Mouse (Mus musculus) stomach, embryonic 14.5 days (tissue): ENCODE data around the gene Kcnj12. TPM values are rescaled to one million over a fixed set of nuclear protein-coding genes. Genes with fewer than 3 reads are reported as not detected.

Experiments
- ATAC-seq: fragments of 200-750 bp; cut with Nextera tagmentation; 2 replicates; pipeline ENCODE4 v1.8.0; 2017; ENCODE audit warnings: low read depth, moderate TSS enrichment; ENCODE audit not compliant: insufficient number of reproducible peaks, insufficient read depth, low FRiP score
- H3K27ac ChIP-seq: fragments of 300-500 bp; sonication (generic); 2 replicates; pipeline ENCODE4 v1.5.1; 2014; ENCODE audit warnings: mild to moderate bottlenecking, low read length, moderate library complexity, mixed read lengths
- H3K27me3 ChIP-seq: fragments of 300-500 bp; sonication (generic); 2 replicates; pipeline ENCODE4 v1.6.1; 2014; ENCODE audit warnings: low read length, control low read depth, mixed read lengths; ENCODE audit not compliant: control insufficient read depth, insufficient read depth
- H3K36me3 ChIP-seq: fragments of 300-500 bp; sonication (generic); 2 replicates; pipeline ENCODE4 v1.6.1; 2014; ENCODE audit warnings: mild to moderate bottlenecking, control low read depth, low read length, moderate library complexity, mixed read lengths; ENCODE audit not compliant: control insufficient read depth, insufficient read depth
- H3K4me1 ChIP-seq: fragments of 300-500 bp; sonication (generic); 2 replicates; pipeline ENCODE4 v1.6.1; 2014; ENCODE audit warnings: low read length, control low read depth, mixed read lengths; ENCODE audit not compliant: control insufficient read depth, insufficient read depth
- H3K4me2 ChIP-seq: fragments of 300-500 bp; sonication (generic); replicated peaks from 2 replicates; pipeline ENCODE4 v1.6.1; 2014; ENCODE audit warnings: low read depth, low read length, control low read depth
- H3K4me3 ChIP-seq: fragments of 300-500 bp; sonication (generic); 2 replicates; pipeline ENCODE4 v1.5.1; 2014; ENCODE audit warnings: low read depth, low read length, control low read depth
- H3K9ac ChIP-seq: fragments of 300-500 bp; sonication (generic); replicated peaks from 2 replicates; pipeline ENCODE4 v1.6.1; 2014; ENCODE audit warnings: low read depth, mild to moderate bottlenecking, control low read depth, low read length, moderate library complexity, mixed read lengths
- H3K9me3 ChIP-seq: fragments of 300-500 bp; sonication (generic); 2 replicates; pipeline ENCODE4 v1.6.1; 2016; ENCODE audit warnings: low read depth, low read length, control low read depth; ENCODE audit not compliant: control insufficient read depth
- WGBS: fragments of 180-500 bp; shearing (Covaris S2); extraction: QIAGEN DNeasy Blood & Tissue Kit; methylation state at CpG from one replicate; pipeline ENCODE4 v1.1.7; 2014; 5-methylcytosine and 5-hydroxymethylcytosine counted together
- polyA plus RNA-seq: library from polyadenylated mRNA; unstranded; fragments of >200 nt; fragmentation: Nextera tagmentation; extraction: Ambion mirVana; gene quantifications from 2 replicates; pipeline ENCODE4 v1.2.1, GENCODE M21; 2014

The Kcnj12 gene
- polyA plus RNA-seq, 1 experiment from 2014 or later = 0.77 TPM

- Histone ChIP-seq H3K27me3 (no peaks in the 10 kb centered on the region), H3K27ac (no peak overlapping the region), H3K9me3 (no peaks in the 10 kb centered on the region), H3K4me1 (no peaks in the 10 kb centered on the region), H3K4me3 (no peak overlapping the region), H3K4me2 (no peak overlapping the region), H3K9ac (no peak overlapping the region), H3K36me3 (no peaks in the 10 kb centered on the region)
- WGBS = 62% methylated on average over 10 of the region's 10 CpGs
- no peak for ATAC-seq
Measured at GRCm38 (mm10) chr11:61059691-61060457, 37.5 kb downstream of the Kcnj12 start.

DNA sequence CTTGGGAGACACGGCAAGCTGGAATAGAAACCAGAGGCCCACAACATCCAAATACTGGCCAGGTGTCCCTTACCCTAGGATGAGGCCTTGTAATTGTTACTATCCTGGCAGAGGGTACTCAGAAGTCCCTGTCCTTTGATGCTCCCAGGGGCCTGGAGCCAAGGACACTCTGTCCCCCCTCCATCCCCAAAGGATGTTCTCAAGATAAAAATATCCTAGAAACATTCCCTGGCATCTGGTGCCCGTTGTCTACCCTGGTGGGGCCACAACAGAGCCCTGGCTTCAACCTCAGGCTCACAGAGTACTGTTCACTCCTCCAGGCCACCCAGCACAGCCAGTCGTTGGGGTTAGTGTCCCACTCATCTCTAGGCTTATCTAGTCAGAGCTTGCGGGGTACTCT is 38.3 kb downstream of the Kcnj12 start:
- H3K4me1 ChIP-seq = no peaks in the 10 kb centered on the region
- no peak overlapping the region for H3K27ac ChIP-seq
- no peak for ATAC-seq
- H3K4me2 ChIP-seq = no peak overlapping the region
- no peaks in the 10 kb centered on the region for H3K27me3 ChIP-seq
- no peaks in the 10 kb centered on the region for H3K36me3 ChIP-seq
- H3K9me3 ChIP-seq = no peaks in the 10 kb centered on the region
- no peak overlapping the region for H3K9ac ChIP-seq
- no peak overlapping the region for H3K4me3 ChIP-seq
- WGBS = 79% methylated on average over 4 of the region's 4 CpGs

GRCm38 (mm10) chr11:61062548-61063461 is 40.4 kb downstream of the Kcnj12 start:
- Histone ChIP-seq H3K4me2 (no peak overlapping the region), H3K27ac (no peak overlapping the region), H3K9me3 (no peaks in the 10 kb centered on the region), H3K9ac (no peak overlapping the region), H3K36me3 (no peaks in the 10 kb centered on the region), H3K4me3 (no peak overlapping the region), H3K4me1 (no peaks in the 10 kb centered on the region), H3K27me3 (no peaks in the 10 kb centered on the region)
- ATAC-seq = no peak
- WGBS = 74% methylated on average over 18 of the region's 18 CpGs

- no peaks in the 10 kb centered on the region for H3K27me3 ChIP-seq
- no peaks in the 10 kb centered on the region for H3K9me3 ChIP-seq
- no peaks in the 10 kb centered on the region for H3K36me3 ChIP-seq
- H3K9ac ChIP-seq = no peak overlapping the region
- WGBS = 86% methylated on average over 6 of the region's 6 CpGs
- no peak overlapping the region for H3K4me2 ChIP-seq
- no peaks in the 10 kb centered on the region for H3K4me1 ChIP-seq
- ATAC-seq = no peak
- H3K4me3 ChIP-seq = no peak overlapping the region
- no peak overlapping the region for H3K27ac ChIP-seq
Measured at GRCm38 (mm10) chr11:61063503-61063902, 41.1 kb downstream of the Kcnj12 start.

- Histone ChIP-seq H3K27me3 (no peaks in the 10 kb centered on the region), H3K4me2 (no peak overlapping the region), H3K4me3 (no peak overlapping the region), H3K4me1 (no peaks in the 10 kb centered on the region), H3K36me3 (no peaks in the 10 kb centered on the region), H3K9me3 (no peaks in the 10 kb centered on the region), H3K27ac (no peak overlapping the region), H3K9ac (no peak overlapping the region)
- WGBS = 82% methylated on average over 6 of the region's 6 CpGs
- no peak for ATAC-seq
Measured at GRCm38 (mm10) chr11:61065620-61066019, 43.3 kb downstream of the Kcnj12 start.

DNA sequence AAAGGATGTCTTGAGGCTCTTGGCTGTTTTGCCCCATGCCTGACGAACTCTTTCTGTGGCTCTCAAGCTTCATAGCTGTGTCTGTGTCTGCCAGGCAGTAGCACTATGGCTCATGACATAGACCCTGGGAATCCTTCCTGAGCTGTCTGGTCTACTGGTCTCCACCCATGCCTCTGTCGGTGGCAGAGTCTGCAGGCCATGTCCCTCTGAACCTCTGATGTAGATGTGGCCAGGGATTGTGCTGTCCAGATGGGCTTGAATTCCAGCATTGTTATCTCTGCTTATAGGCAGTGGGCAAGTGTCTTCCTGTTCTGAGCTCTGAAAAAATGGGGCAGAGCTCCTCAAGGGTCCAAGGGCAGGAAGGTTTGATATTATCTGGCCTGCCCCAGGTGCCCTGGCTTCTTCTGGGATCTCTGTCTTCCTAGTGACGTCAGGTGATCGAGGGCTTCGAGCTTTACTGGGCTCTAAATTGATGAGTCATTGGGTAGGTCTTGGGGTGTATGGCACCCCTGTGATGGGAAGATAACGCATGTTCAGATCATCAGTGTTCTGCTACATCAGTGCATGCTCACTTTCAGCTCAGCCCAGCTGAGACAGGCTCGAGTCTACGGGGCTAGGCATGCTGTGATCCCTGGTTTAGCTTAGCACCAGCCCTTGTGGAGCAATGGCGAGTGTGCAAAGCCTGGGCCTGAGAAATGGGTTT is 44.9 kb downstream of the Kcnj12 start:
- H3K27me3 ChIP-seq = no peaks in the 10 kb centered on the region
- H3K4me2 ChIP-seq = no peak overlapping the region
- H3K36me3 ChIP-seq = no peaks in the 10 kb centered on the region
- H3K4me1 ChIP-seq = peaks cover 9% of the 10 kb centered on the region; the same call in 1 of the 2 replicates
- no peak overlapping the region for H3K27ac ChIP-seq
- no peak for ATAC-seq
- H3K9ac ChIP-seq = no peak overlapping the region
- H3K4me3 ChIP-seq = no peak overlapping the region
- WGBS = 84% methylated on average over 9 of the region's 9 CpGs
- no peaks in the 10 kb centered on the region for H3K9me3 ChIP-seq

DNA sequence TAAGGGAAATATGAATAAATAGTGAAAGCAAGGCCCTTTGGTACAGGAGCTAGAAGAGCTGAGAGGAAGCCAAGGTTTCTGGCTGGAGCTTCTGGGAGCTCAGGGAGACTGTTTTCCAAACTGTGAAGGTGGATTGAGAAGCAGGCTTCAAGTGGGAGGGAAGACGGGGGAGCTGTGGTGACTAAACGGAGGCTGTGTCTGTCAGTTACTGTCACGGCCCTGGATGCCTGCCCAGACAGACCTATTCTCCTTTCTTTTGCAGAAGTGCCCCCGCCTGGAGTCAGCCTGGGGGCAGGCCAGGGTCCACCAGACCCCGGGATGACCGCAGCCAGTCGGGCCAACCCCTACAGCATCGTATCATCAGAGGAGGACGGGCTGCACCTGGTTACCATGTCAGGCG is 46.5 kb downstream of the Kcnj12 start:
- 73% methylated on average over 10 of the region's 10 CpGs for WGBS
- H3K4me2 ChIP-seq = no peak overlapping the region

DNA sequence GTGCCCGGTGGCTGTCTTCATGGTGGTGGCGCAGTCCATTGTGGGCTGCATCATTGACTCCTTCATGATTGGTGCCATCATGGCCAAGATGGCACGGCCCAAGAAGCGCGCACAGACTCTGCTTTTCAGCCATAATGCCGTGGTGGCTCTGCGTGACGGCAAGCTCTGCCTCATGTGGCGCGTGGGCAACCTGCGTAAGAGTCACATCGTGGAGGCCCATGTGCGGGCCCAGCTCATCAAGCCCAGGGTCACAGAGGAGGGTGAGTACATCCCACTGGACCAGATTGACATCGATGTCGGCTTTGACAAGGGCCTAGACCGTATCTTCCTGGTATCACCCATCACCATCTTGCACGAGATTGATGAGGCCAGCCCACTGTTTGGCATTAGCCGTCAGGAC is 47.3 kb downstream of the Kcnj12 start:
- H3K36me3 ChIP-seq = no peaks in the 10 kb centered on the region
- no peak overlapping the region for H3K9ac ChIP-seq
- H3K27ac ChIP-seq = no peak overlapping the region
- 93% methylated on average over 18 of the region's 18 CpGs for WGBS
- H3K9me3 ChIP-seq = no peaks in the 10 kb centered on the region
- peaks cover 9% of the 10 kb centered on the region; the same call in 1 of the 2 replicates for H3K4me1 ChIP-seq
- H3K27me3 ChIP-seq = no peaks in the 10 kb centered on the region
- ATAC-seq = no peak
- H3K4me3 ChIP-seq = no peak overlapping the region
- H3K4me2 ChIP-seq = no peak overlapping the region

More for the DNA sequence above, 46.5 kb downstream of the Kcnj12 start:
- Histone ChIP-seq H3K36me3 (no peaks in the 10 kb centered on the region), H3K4me1 (peaks cover 9% of the 10 kb centered on the region; the same call in 1 of the 2 replicates), H3K9ac (no peak overlapping the region), H3K27ac (no peak overlapping the region), H3K4me3 (no peak overlapping the region), H3K27me3 (no peaks in the 10 kb centered on the region), H3K9me3 (no peaks in the 10 kb centered on the region)
- no peak for ATAC-seq
